In genomic region chr12:69890051-69890450, GRCm38 (mm10) we compare ENCODE assay signal across 10 mouse cellular contexts. TPM values are rescaled to one million over a fixed set of nuclear protein-coding genes. Genes with fewer than 3 reads are reported as not detected.
A peak's percentile ranks its signal among the peaks of the same experiment; 100 is the strongest.
DNase-seq lines count a peak whose midpoint lies in the region; ATAC-seq and TF ChIP-seq lines count a peak whose summit lies in the region.
"Had no signal": no experiment of that assay in that cellular context is flagged by ENCODE, and none has a peak within 500 bp of the region (broad histone marks: within the 10 kb centered on the region; RNA-seq: fewer than 3 reads in every experiment).

No protein-coding gene starts in this region.

- no peak for TF ChIP-seq EP300 in liver, postnatal 0 days (IDR thresholded peaks at IDR 0.05; ENCODE audit: low read depth)

- ATAC-seq in liver, postnatal 0 days, result no peak

- no peak for DNase-seq in gastrocnemius, adult 2 months
- no peak for DNase-seq in gastrocnemius, postnatal 14 days
- no peak for DNase-seq in thymus, adult 2 months
- DNase-seq in thymus, postnatal 25 days, result no peak
- DNase-seq in liver, postnatal 0 days, result no peak
- DNase-seq in right cerebral cortex, postnatal 10 days (ENCODE audit: low spot score in 2 of 2), result no peak
- no peak for DNase-seq in left cerebral cortex, postnatal 4 days
- DNase-seq in spleen, adult 12 weeks (ENCODE audit: low spot score), result no peak
- DNase-seq: adrenal gland, postnatal 14 days; gastrocnemius, postnatal 36 days had no signal

- peak overlapping the region; percentile 95; the same call in 1 of the 2 replicates for H3K9ac ChIP-seq in liver, postnatal 0 days (replicated peaks)

- TF ChIP-seq POLR2A in thymus, adult 2 months (IDR thresholded peaks at IDR 0.05; ENCODE audit: control insufficient read depth, extremely low read depth, insufficient read depth, low read length, poor library complexity), result no peak

- peak overlapping the region; percentile 31; the same call in 1 of the 2 replicates for H3K27ac ChIP-seq in gastrocnemius, adult 2 months
- peak overlapping the region; percentile 20; the same call in 1 of the 2 replicates for H3K27ac ChIP-seq in thymus, adult 2 months (ENCODE audit: control insufficient read depth, insufficient read depth, low read length)
- no peak overlapping the region for H3K27ac ChIP-seq in liver, postnatal 0 days (ENCODE audit: low read depth)

- intact Hi-C loops in gastrocnemius, adult 2 months (cut with DNase I), result loop anchor here (5.0 kb wide), 1 partner anchor 38 kb away; no protein-coding TSS in a partner anchor
- intact Hi-C loops in gastrocnemius, postnatal 14 days (cut with DNase I; ENCODE audit: low total_unique reads), result loop anchor here (10.0 kb wide), 1 partner anchor 55 kb away; no protein-coding TSS in a partner anchor
- intact Hi-C loops in left cerebral cortex, postnatal 4 days (cut with DNase I), result loop anchor here (10.0 kb wide), 1 partner anchor 135 kb away; no protein-coding TSS in a partner anchor

- no peak for TF ChIP-seq CTCF in gastrocnemius, adult 2 months (IDR thresholded peaks at IDR 0.05)
- TF ChIP-seq CTCF in thymus, adult 2 months (IDR thresholded peaks at IDR 0.05; ENCODE audit: borderline replicate concordance, control insufficient read depth, extremely low read depth, insufficient read depth, low read length, poor library complexity), result no peak
- no peak for TF ChIP-seq CTCF in liver, postnatal 0 days (IDR thresholded peaks at IDR 0.05; ENCODE audit: low read depth)

- H3K4me2 ChIP-seq in liver, postnatal 0 days (ENCODE audit: low read depth, low read length), result peak overlapping the region; percentile 91

- H3K36me3 ChIP-seq in thymus, adult 2 months (ENCODE audit: control insufficient read depth, insufficient read depth, low read length), result no peaks in the 10 kb centered on the region
- H3K36me3 ChIP-seq in liver, postnatal 0 days (replicated peaks; ENCODE audit: insufficient read depth, low read length), result peaks cover 5% of the 10 kb centered on the region; the same call in 1 of the 2 replicates

- H3K9me3 ChIP-seq in liver, postnatal 0 days (ENCODE audit: low read length), result no peaks in the 10 kb centered on the region

- peaks cover 2% of the 10 kb centered on the region; the same call in 1 of the 2 replicates for H3K27me3 ChIP-seq in thymus, adult 2 months (ENCODE audit: control insufficient read depth, insufficient read depth, low read length)
- no peaks in the 10 kb centered on the region for H3K27me3 ChIP-seq in liver, postnatal 0 days (ENCODE audit: insufficient read depth, low read length)

- peaks cover 10% of the 10 kb centered on the region for H3K4me1 ChIP-seq in thymus, adult 2 months (replicated peaks; ENCODE audit: control insufficient read depth, insufficient read depth, low read length)
- peaks cover 36% of the 10 kb centered on the region for H3K4me1 ChIP-seq in liver, postnatal 0 days (ENCODE audit: insufficient read depth)

- peak overlapping the region; percentile 93 for H3K4me3 ChIP-seq in gastrocnemius, adult 2 months
- H3K4me3 ChIP-seq in thymus, adult 2 months (ENCODE audit: control insufficient read depth, insufficient read depth, low read length), result peak overlapping the region; percentile 37
- H3K4me3 ChIP-seq in liver, postnatal 0 days (ENCODE audit: low read depth, low read length), result peak overlapping the region; percentile 82

- 43% methylated on average over 6 of the region's 6 CpGs for WGBS in thymus, adult 2 months
- 54% methylated on average over 6 of the region's 6 CpGs for WGBS in liver, postnatal 0 days (ENCODE audit: insufficient replicate concordance)

RNA-seq across cellular contexts. Expression of gene Atl1, which starts 2.4 kb away (rescaled TPM):
- total RNA-seq in gastrocnemius, adult 2 months (2021), result 1 to 10 TPM; 2.1 to 2.2 TPM
- total RNA-seq in gastrocnemius, postnatal 14 days (2021), result 1 to 10 TPM; 1.3 to 2.7 TPM
- polyA plus RNA-seq in thymus, adult 2 months (2012; rRNA removed), result 0.75 and 0.91 TPM in 2 replicates
- polyA plus RNA-seq in liver, postnatal 0 days (2015; fragmentation: Nextera tagmentation; extraction: Ambion mirVana), result 1.0 and 1.1 TPM in 2 replicates
- total RNA-seq in left cerebral cortex, postnatal 4 days (2021), result 100 to 1,000 TPM; 168 to 187 TPM

RNA-seq across cellular contexts. Expression of gene Map4k5, which starts 2.9 kb away (rescaled TPM):
- 10 to 100 TPM; 22.9 to 25.9 TPM for total RNA-seq in gastrocnemius, adult 2 months (2021)
- total RNA-seq in gastrocnemius, postnatal 14 days (2021), result 10 to 100 TPM; 20.3 to 21.3 TPM
- polyA plus RNA-seq in thymus, adult 2 months (2012; rRNA removed), result 11.3 and 17.1 TPM in 2 replicates
- polyA plus RNA-seq in liver, postnatal 0 days (2015; fragmentation: Nextera tagmentation; extraction: Ambion mirVana), result 11.7 and 11.8 TPM in 2 replicates
- total RNA-seq in left cerebral cortex, postnatal 4 days (2021), result 10 to 100 TPM; 48.6 to 57.3 TPM

Comparison
In these comparisons a context has a peak if more than half of its experiments do, and no peak if none do; other contexts are left out.
1. H3K4me3 ChIP-seq: peak in every context shown above with its lines; median percentile 93 in gastrocnemius, adult 2 months; 82 in liver, postnatal 0 days; 37 in thymus, adult 2 months.
2. RNA of gene Atl1, which starts 2.4 kb away (total RNA-seq): 168 to 187 TPM in left cerebral cortex, postnatal 4 days; 1.3 to 2.7 TPM in gastrocnemius, postnatal 14 days and 2.1 to 2.2 TPM in gastrocnemius, adult 2 months; every median in the first group is over 10 times any median in the second.